Mouse (Mus musculus) CH12.LX (cell line): ENCODE measurements around the gene Arl16. TPM values are rescaled to one million over a fixed set of nuclear protein-coding genes. Genes with fewer than 3 reads are reported as not detected.

Experiments
- DNase-seq: peaks from one replicate; pipeline ENCODE4 v3.0.0-alpha.2; 2013; ENCODE audit errors: extremely low read depth
- H3K27ac ChIP-seq: 2 replicates; pipeline ENCODE4 v1.5.1; 2012; ENCODE audit warnings: low read depth, mild to moderate bottlenecking, control low read depth, moderate library complexity; ENCODE audit not compliant: insufficient read depth
- H3K27me3 ChIP-seq: replicated peaks from 2 replicates; pipeline ENCODE3; 2012; ENCODE audit warnings: inconsistent platforms
- H3K36me3 ChIP-seq, 2 experiments: replicated peaks in 1 of 2; 2 replicates each; pipeline versions ENCODE3 to v1.6.1; 2012; ENCODE audit warnings: inconsistent platforms in 1 of 2, low read length in 1 of 2, mild to moderate bottlenecking in 1 of 2, mixed read lengths in 1 of 2, moderate library complexity in 1 of 2; ENCODE audit not compliant: control insufficient read depth in 1 of 2, insufficient read depth in 1 of 2
- H3K4me1 ChIP-seq, 2 experiments: 2 replicates each; pipeline ENCODE4 v1.6.1; 2012; ENCODE audit warnings: inconsistent platforms in 1 of 2, moderate library complexity in 1 of 2; ENCODE audit not compliant: insufficient read depth in 2 of 2, control insufficient read depth in 1 of 2
- H3K4me2 ChIP-seq: 2 replicates; pipeline ENCODE4 v1.6.1; 2012; ENCODE audit warnings: low read depth, mild to moderate bottlenecking, control low read depth; ENCODE audit not compliant: poor library complexity, insufficient read depth, severe bottlenecking
- H3K4me3 ChIP-seq, 3 experiments: fragments of 150-350 bp in 1 of 3; sonication (generic) in 1 of 3; replicated peaks in 1 of 3; 2 replicates each; pipeline versions ENCODE3 to v1.5.1; 2011 to 2012; ENCODE audit warnings: low read depth in 2 of 3, low read length in 2 of 3, mild to moderate bottlenecking in 2 of 3, moderate library complexity in 2 of 3, control low read depth in 1 of 3, improper control_type of control experiment in 1 of 3, inconsistent platforms in 1 of 3, mixed read lengths in 1 of 3; ENCODE audit not compliant: poor library complexity in 1 of 3
- H3K79me2 ChIP-seq: replicated peaks from 2 replicates; pipeline ENCODE4 v1.6.1; 2012; ENCODE audit warnings: mild to moderate bottlenecking, moderate library complexity; ENCODE audit not compliant: control insufficient read depth, poor library complexity, insufficient read depth, severe bottlenecking; ENCODE audit errors: extremely low read depth
- H3K9ac ChIP-seq: 2 replicates; pipeline ENCODE4 v1.6.1; 2012; ENCODE audit warnings: low read depth, mild to moderate bottlenecking, control low read depth, moderate library complexity; ENCODE audit not compliant: insufficient read depth
- H3K9me3 ChIP-seq: replicated peaks from 2 replicates; pipeline ENCODE3; 2012; ENCODE audit warnings: low read length, inconsistent platforms, mixed read lengths
- CHD1 ChIP-seq: IDR thresholded peaks from 2 replicates; pipeline ENCODE4 v1.6.1; 2012; ENCODE audit warnings: low read depth, low read length, improper control_type of control experiment, inconsistent platforms
- CHD2 ChIP-seq: IDR thresholded peaks from 2 replicates; pipeline ENCODE4 v1.6.1; 2011; ENCODE audit warnings: low read length, improper control_type of control experiment
- CTCF ChIP-seq, 2 experiments: IDR thresholded peaks in 1 of 2; conservative IDR thresholded peaks in 1 of 2; 2 replicates each; pipeline ENCODE4 v1.5.1; 2011 to 2012; ENCODE audit warnings: low read depth in 2 of 2, low read length in 2 of 2, improper control_type of control experiment in 1 of 2, inconsistent platforms in 1 of 2, mild to moderate bottlenecking in 1 of 2, moderate library complexity in 1 of 2
- ELF1 ChIP-seq: IDR thresholded peaks from 2 replicates; pipeline ENCODE4 v1.6.1; 2014; ENCODE audit warnings: low read depth, mild to moderate bottlenecking, inconsistent platforms, low read length, improper control_type of control experiment
- ETS1 ChIP-seq: conservative IDR thresholded peaks from 2 replicates; pipeline ENCODE4 v1.6.1; 2012; ENCODE audit warnings: low read depth, mild to moderate bottlenecking, inconsistent platforms, low read length, improper control_type of control experiment, moderate library complexity
- GABPA ChIP-seq: IDR thresholded peaks from 2 replicates; pipeline ENCODE4 v1.6.1; 2012; ENCODE audit warnings: low read depth, low read length, improper control_type of control experiment, inconsistent platforms; ENCODE audit not compliant: insufficient replicate concordance
- KAT2A ChIP-seq: IDR thresholded peaks from 2 replicates; pipeline ENCODE4 v1.6.1; 2012; ENCODE audit warnings: low read length, improper control_type of control experiment, inconsistent platforms; ENCODE audit not compliant: insufficient replicate concordance
- MAX ChIP-seq: IDR thresholded peaks from 2 replicates; pipeline ENCODE4 v1.6.1; 2011; ENCODE audit warnings: low read length, improper control_type of control experiment
- MXI1 ChIP-seq: IDR thresholded peaks from 2 replicates; pipeline ENCODE4 v1.6.1; 2011; ENCODE audit warnings: mild to moderate bottlenecking, low read depth, low read length, improper control_type of control experiment
- MYC ChIP-seq: IDR thresholded peaks from 2 replicates; pipeline ENCODE4 v1.6.1; 2011; ENCODE audit warnings: low read depth, mild to moderate bottlenecking, improper control_type of control experiment, low read length
- PAX5 ChIP-seq: IDR thresholded peaks from 2 replicates; pipeline ENCODE4 v1.6.1; 2012; ENCODE audit warnings: low read length, inconsistent platforms, mixed read lengths
- POLR2A ChIP-seq: IDR thresholded peaks from 2 replicates; pipeline ENCODE4 v1.6.1; 2011; ENCODE audit warnings: low read depth, mild to moderate bottlenecking, improper control_type of control experiment, low read length
- POLR2AphosphoS2 ChIP-seq: IDR thresholded peaks from 2 replicates; pipeline ENCODE4 v1.6.1; 2011; ENCODE audit warnings: low read depth, low read length, improper control_type of control experiment
- RAD21 ChIP-seq: IDR thresholded peaks from 2 replicates; pipeline ENCODE4 v1.6.1; 2011; ENCODE audit warnings: low read depth, mild to moderate bottlenecking, low read length, improper control_type of control experiment, moderate library complexity
- SIN3A ChIP-seq: IDR thresholded peaks from 2 replicates; pipeline ENCODE4 v1.6.1; 2012; ENCODE audit warnings: low read length, improper control_type of control experiment, inconsistent platforms
- TCF12 ChIP-seq: IDR thresholded peaks from 2 replicates; pipeline ENCODE4 v1.6.1; 2014; ENCODE audit warnings: low read depth, mild to moderate bottlenecking, inconsistent platforms, low read length, improper control_type of control experiment
- ZMIZ1 ChIP-seq: IDR thresholded peaks from 2 replicates; pipeline ENCODE4 v1.6.1; 2012; ENCODE audit warnings: low read depth, mild to moderate bottlenecking, inconsistent platforms, low read length, improper control_type of control experiment
- dilution Hi-C: fragments of 300-500 bp; cut with MboI; formaldehyde crosslinking; loops from 2 replicates; pipeline ENCODE4 v1.14.3; 2020; ENCODE audit warnings: low sequenced_read_pairs; ENCODE audit not compliant: extremely low pct_unique_long_range_greater_than_20kb, extremely low pct_ligation_motif_present
- in situ Hi-C: fragments of 300-500 bp; cut with MboI; formaldehyde crosslinking; loops from 3 replicates; pipeline ENCODE4 v1.14.3; 2019; ENCODE audit warnings: low sequenced_read_pairs, low pct_ligation_motif_present, low pct_unique_long_range_greater_than_20kb, mixed read lengths
- polyA plus RNA-seq: library from polyadenylated mRNA; unstranded; fragments of >175 nt; gene quantifications from 2 replicates; pipeline ENCODE4 v1.2.1, GENCODE M21; 2012; ENCODE audit warnings: low read depth; ENCODE audit not compliant: insufficient read length
- total RNA-seq, 2 experiments: library from RNA; depleted of rRNA; stranded (reverse); fragments of 300-350 nt in 1 of 2; fragments of >200 nt in 1 of 2; gene quantifications; 2 replicates each; pipeline ENCODE4 v1.2.3; 2012 to 2014

Gene Arl16
- total and polyA plus RNA-seq, 3 experiments = 22.8 to 42.6 (median 24.8) TPM

DNA sequence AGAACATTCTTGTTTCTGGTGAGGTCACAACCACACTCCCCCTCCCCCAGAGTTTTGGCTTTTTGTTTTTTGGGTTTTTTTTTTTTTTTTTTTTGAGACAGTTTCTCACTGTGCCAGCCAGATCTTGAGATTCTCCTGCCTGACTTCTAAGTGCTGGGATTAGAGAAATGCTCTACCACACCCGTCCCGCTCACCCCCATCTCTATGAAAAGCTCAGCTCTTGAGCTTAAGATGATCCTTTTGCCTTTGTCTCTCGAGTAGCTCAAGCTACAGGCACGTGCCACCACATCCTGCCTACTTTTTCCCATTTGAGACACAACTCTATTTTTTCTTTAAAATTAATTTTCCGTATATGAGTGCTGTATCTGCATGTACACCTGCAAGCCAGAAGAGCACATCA lies 3.0 kb downstream of the Arl16 start:
- Histone ChIP-seq H3K4me3 (no peak overlapping the region), H3K27me3 (no peaks in the 10 kb centered on the region), H3K9ac (no peak overlapping the region), H3K27ac (no peak overlapping the region), H3K4me2 (no peak overlapping the region), H3K36me3 (peaks cover 49 to 74% of the 10 kb centered on the region in 2 experiments), H3K9me3 (no peaks in the 10 kb centered on the region), H3K79me2 (peaks cover 37% of the 10 kb centered on the region), H3K4me1 (peaks cover 9 to 40% of the 10 kb centered on the region in 2 experiments; a peak in 3 of 4 replicates)
- DNase-seq = no peak
- in situ Hi-C loops (no loop called here), dilution Hi-C loops (no loop called here)
- TF ChIP-seq ELF1 (no peak), ZMIZ1 (peak; percentile 82), POLR2AphosphoS2 (peak; percentile 85), CTCF (conservative IDR thresholded peaks at IDR 0.05 in 1 of 2, IDR thresholded peaks at IDR 0.05 in 1 of 2; ENCODE audit: low read depth in 2 of 2, low read length in 2 of 2) (no peak), KAT2A (no peak), TCF12 (no peak), GABPA (no peak), CHD2 (peak; percentile 47; the same call in 1 of the 2 replicates), MXI1 (no peak)

- Histone ChIP-seq H3K4me1 (peaks cover 7 to 36% of the 10 kb centered on the region in 2 experiments; a peak in 3 of 4 replicates), H3K9ac (no peak overlapping the region), H3K36me3 (peaks cover 47 to 69% of the 10 kb centered on the region in 2 experiments), H3K27me3 (no peaks in the 10 kb centered on the region), H3K27ac (no peak overlapping the region), H3K4me2 (no peak overlapping the region), H3K4me3 (no peak overlapping the region), H3K79me2 (peaks cover 41% of the 10 kb centered on the region), H3K9me3 (no peaks in the 10 kb centered on the region)
- in situ Hi-C loops (no loop called here), dilution Hi-C loops (no loop called here)
- TF ChIP-seq POLR2A = peak; percentile 45
- TF ChIP-seq MYC = no peak
- no peak for DNase-seq
Measured at GRCm38 (mm10) chr11:120463536-120463935, 3.9 kb downstream of the Arl16 start.

DNA sequence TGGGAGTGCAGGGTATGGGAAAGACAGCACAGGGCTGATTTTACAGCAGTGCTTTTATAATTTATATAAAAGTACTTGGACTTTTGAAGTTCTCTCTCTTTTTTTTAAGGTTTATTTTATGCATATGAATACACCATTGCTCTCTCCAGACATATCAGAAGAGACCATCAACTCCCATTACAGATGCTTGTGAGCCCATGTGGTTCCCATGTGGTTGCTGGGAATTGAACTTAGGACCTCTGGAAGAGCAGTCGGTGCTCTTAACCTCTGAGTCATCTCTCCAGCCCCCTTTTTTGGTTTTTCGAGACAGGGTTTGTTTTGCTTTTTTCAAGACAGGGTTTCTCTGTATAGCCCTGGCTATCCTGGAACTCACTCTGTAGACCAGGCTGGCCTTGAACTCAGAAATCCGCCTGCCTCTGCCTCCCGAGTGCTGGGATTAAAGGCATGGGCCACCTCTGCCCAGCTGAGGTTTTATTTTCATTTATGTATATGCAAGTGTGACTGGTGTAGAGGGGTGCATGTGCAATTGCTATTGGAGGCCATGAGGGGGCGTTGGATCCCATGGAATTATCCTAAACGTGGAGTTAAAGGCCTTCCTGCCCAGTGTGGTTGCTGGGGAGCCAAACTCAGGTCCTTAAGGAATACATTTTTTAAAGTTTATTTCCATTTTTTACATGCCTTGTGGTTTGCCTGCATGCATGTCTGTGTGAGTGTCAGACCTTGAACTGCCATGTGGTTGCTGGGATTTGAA lies 8.4 kb downstream of the Arl16 start:
- no peak overlapping the region for H3K27ac ChIP-seq

More for the DNA sequence above, 8.4 kb downstream of the Arl16 start:
- H3K4me3 ChIP-seq = peak overlapping the region; percentile 82 to 100 (median 85)
- TF ChIP-seq CHD2 (0 out of 2 replicates have a peak, but pooled peaks have one; percentile 33), MAX (peak; percentile 71), ETS1 (no peak), CTCF (conservative IDR thresholded peaks at IDR 0.05 in 1 of 2, IDR thresholded peaks at IDR 0.05 in 1 of 2; ENCODE audit: low read depth in 2 of 2, low read length in 2 of 2) (peak; percentile 60 to 71), CHD1 (0 out of 2 replicates have a peak, but pooled peaks have one; percentile 39), PAX5 (no peak), MYC (peak; percentile 85), POLR2A (0 out of 2 replicates have a peak, but pooled peaks have one; percentile 12), SIN3A (peak; percentile 25; the same call in 1 of the 2 replicates), RAD21 (peak; percentile 21)
- in situ Hi-C loops = no loop called here
- no peaks in the 10 kb centered on the region for H3K27me3 ChIP-seq
- dilution Hi-C loops = no loop called here
- H3K4me1 ChIP-seq = peaks cover 9 to 26% of the 10 kb centered on the region in 2 experiments
- H3K9ac ChIP-seq = peak overlapping the region; percentile 66
- H3K9me3 ChIP-seq = no peaks in the 10 kb centered on the region
- peaks cover 45 to 70% of the 10 kb centered on the region in 2 experiments for H3K36me3 ChIP-seq
- H3K4me2 ChIP-seq = peak overlapping the region; percentile 56
- peak; percentile 52 for DNase-seq
- peaks cover 23% of the 10 kb centered on the region for H3K79me2 ChIP-seq
